Mouse (Mus musculus): ENCODE measurements around the gene Gm21746.
"Not testable (repeated sequence)": the region's sequence is repeated elsewhere in the genome, so short reads cannot be mapped to it uniquely, and the experiment has no call there.

Gene Gm21746

DNA sequence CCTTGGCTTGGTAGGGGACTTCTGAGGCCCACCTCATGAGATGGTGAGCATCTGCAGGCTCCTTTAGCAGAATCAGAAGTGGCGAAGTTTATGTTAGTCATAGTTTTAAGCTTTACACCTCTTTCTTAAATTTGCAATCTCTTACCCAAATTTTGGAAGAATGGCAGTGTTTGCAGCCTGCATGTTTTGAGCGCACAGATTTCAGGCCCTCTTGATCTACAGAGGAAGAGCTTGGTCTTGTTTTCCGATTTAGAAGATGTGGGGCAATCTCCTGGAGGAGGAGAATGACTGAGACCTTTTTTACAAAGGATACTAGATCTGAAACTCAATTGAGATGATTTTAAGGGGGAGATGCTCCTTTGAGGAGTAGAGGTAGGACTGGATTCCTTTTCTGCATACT lies at the start of gene Gm21746:
Gm21746 (minus strand) TSS at position 101 of the 400 bp plus-strand sequence.
- not testable (repeated sequence) for H3K36me3 ChIP-seq (ENCODE audit: control insufficient read depth, insufficient read depth, low read length, poor library complexity, severe bottlenecking); H3K27me3 ChIP-seq (ENCODE audit: control insufficient read depth, insufficient read depth, low read length, poor library complexity, severe bottlenecking); DNase-seq (ENCODE audit: low read depth, low spot score)

DNA sequence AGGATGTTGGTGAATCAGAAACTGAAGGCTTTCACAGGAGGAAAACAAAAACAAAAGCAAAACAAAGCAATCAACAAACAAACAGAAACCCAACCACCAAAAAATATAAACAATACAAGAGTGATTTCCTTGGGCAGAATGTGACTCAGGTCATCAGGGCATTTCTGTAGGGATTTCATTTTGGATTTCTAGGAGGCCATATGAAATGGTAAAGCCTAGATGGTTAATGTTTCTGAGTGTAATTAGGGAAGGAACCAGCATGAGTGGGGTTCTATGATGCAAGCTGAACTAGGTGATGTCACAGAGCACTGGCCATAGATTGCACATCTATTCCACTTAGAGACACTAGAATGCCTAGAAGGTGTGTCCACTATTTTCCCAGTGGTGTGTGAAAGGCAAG lies 29.0 kb upstream of the Gm21746 start, which contains the start of gene Gm20873:
Gm20873 (plus strand) TSS at position 301 of the 400 bp plus-strand sequence.
- H3K27me3 ChIP-seq (ENCODE audit: control insufficient read depth, insufficient read depth, low read length, poor library complexity, severe bottlenecking); DNase-seq (ENCODE audit: low read depth, low spot score); H3K36me3 ChIP-seq (ENCODE audit: control insufficient read depth, insufficient read depth, low read length, poor library complexity, severe bottlenecking): not testable (repeated sequence)

All from splenic B cell, adult 2 months (primary cell).